Mouse (Mus musculus) hindbrain, embryonic 15.5 days (tissue): Measurements from ENCODE around the gene Bpifb1. TPM values are rescaled to one million over a fixed set of nuclear protein-coding genes. Genes with fewer than 3 reads are reported as not detected.

ENCODE experiments used
- ATAC-seq: fragments of 200-750 bp; cut with Nextera tagmentation; 2 replicates; pipeline ENCODE4 v1.8.0; 2017; ENCODE audit warnings: low read depth, moderate number of reproducible peaks, moderate TSS enrichment; ENCODE audit not compliant: low FRiP score
- H3K27ac ChIP-seq: fragments of 300-500 bp; sonication (generic); replicated peaks from 2 replicates; pipeline ENCODE4 v1.5.1; 2015; ENCODE audit warnings: mild to moderate bottlenecking, inconsistent platforms
- H3K27me3 ChIP-seq: fragments of 300-500 bp; sonication (generic); 2 replicates; pipeline ENCODE4 v1.6.1; 2015; ENCODE audit warnings: control low read depth, inconsistent platforms
- H3K36me3 ChIP-seq: fragments of 300-500 bp; sonication (generic); 2 replicates; pipeline ENCODE4 v1.6.1; 2015; ENCODE audit warnings: control low read depth, inconsistent platforms
- H3K4me1 ChIP-seq: fragments of 300-500 bp; sonication (generic); replicated peaks from 2 replicates; pipeline ENCODE4 v1.6.1; 2015; ENCODE audit warnings: control low read depth, inconsistent platforms
- H3K4me2 ChIP-seq: fragments of 300-500 bp; sonication (generic); 2 replicates; pipeline ENCODE4 v1.6.1; 2015; ENCODE audit warnings: moderate library complexity, mild to moderate bottlenecking, inconsistent platforms
- H3K4me3 ChIP-seq: fragments of 300-500 bp; sonication (generic); 2 replicates; pipeline ENCODE4 v1.5.1; 2015; ENCODE audit warnings: mild to moderate bottlenecking, inconsistent platforms
- H3K9ac ChIP-seq: fragments of 300-500 bp; sonication (generic); 2 replicates; pipeline ENCODE4 v1.6.1; 2015; ENCODE audit warnings: inconsistent platforms
- H3K9me3 ChIP-seq: fragments of 300-500 bp; sonication (generic); 2 replicates; pipeline ENCODE4 v1.6.1; 2016; ENCODE audit warnings: control low read depth, inconsistent platforms
- WGBS: fragments of 180-500 bp; shearing (Covaris S2); methylation state at CpG from one replicate; pipeline ENCODE4 v1.1.7; 2015; 5-methylcytosine and 5-hydroxymethylcytosine counted together
- polyA plus RNA-seq: library from polyadenylated mRNA; unstranded; fragments of >200 nt; fragmentation: Nextera tagmentation; extraction: Ambion mirVana; gene quantifications from 2 replicates; pipeline ENCODE4 v1.2.1, GENCODE M21; 2015

Gene Bpifb1
- polyA plus RNA-seq, 1 experiment from 2014 or later = 0.25 TPM

DNA sequence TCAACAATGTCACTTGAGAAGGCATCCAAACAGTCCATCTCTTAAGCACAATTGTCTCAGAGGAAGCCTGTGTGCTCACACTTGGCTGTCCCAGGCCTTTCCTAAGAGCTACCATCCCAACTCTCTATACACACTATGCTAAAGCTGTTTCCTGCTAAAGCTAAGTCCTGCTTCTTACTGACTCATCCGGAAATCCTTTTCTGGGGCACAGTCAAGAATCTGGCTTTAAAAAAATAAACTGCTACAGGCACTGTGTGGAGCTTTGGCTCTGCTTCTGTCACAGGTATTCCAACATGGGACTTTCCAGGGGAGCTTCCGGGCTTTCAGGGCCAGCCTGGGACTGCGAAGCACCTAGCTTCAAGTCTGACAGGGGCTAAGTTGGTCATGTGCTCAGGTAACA lies 4.9 kb upstream of the Bpifb1 start:
- no peak for ATAC-seq
- H3K4me2 ChIP-seq = no peak overlapping the region
- no peak overlapping the region for H3K4me3 ChIP-seq
- H3K4me1 ChIP-seq = no peaks in the 10 kb centered on the region
- H3K9me3 ChIP-seq = no peaks in the 10 kb centered on the region
- H3K9ac ChIP-seq = no peak overlapping the region
- 90% methylated on average over 3 of the region's 3 CpGs for WGBS
- no peaks in the 10 kb centered on the region for H3K36me3 ChIP-seq
- H3K27me3 ChIP-seq = no peaks in the 10 kb centered on the region
- no peak overlapping the region for H3K27ac ChIP-seq

DNA sequence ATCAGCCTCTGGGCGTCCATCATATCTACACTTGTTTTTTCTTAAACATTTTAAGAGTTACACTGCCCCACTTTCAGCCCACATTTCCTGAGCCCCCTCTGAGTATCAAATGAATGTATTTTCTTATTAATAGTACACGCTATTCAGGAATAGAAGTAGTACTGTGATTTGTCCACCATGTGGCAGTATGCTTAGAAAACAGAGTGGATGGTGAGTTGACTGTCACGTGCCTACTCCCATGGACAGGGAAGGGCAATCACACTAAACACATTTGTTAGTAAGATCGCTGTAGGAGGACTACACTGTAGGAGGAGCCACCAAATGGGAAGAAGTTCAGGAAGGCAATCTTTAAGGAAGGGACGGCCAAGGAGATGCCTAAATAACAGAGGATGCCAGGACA lies 3.1 kb upstream of the Bpifb1 start:
- Histone ChIP-seq H3K9ac (no peak overlapping the region), H3K9me3 (no peaks in the 10 kb centered on the region), H3K36me3 (no peaks in the 10 kb centered on the region), H3K27me3 (no peaks in the 10 kb centered on the region), H3K4me2 (no peak overlapping the region), H3K4me3 (no peak overlapping the region), H3K4me1 (no peaks in the 10 kb centered on the region), H3K27ac (no peak overlapping the region)
- no peak for ATAC-seq
- WGBS = 43% methylated on average over 5 of the region's 5 CpGs

DNA sequence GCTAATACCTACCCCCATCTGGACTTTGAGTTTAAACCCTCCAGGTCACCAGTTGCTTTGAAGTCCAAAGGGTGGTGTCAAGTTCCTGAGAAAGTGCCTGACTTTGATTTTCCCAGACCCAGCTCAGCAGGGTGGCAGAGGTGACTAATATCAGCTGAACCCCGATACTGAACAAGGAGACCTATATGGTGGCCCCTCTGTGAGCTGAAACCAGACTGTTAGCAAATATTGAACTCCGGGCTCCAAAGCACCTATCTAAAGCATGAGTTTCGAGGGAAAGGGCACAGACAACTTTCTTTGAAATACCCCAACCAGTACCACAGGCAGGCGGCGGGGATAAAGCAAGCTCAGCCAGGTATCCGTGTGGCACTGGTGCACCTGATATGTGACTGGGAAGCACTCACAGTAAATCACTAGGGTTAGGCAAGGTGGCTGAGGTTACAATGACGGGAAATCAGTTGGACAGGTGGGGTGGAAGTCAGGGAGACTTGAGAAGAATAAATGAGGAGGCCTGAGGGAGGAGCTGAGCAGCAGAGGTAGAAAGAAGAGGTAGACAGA lies 662 bp upstream of the Bpifb1 start:
- no peaks in the 10 kb centered on the region for H3K27me3 ChIP-seq
- H3K27ac ChIP-seq = no peak overlapping the region
- no peak overlapping the region for H3K4me2 ChIP-seq
- H3K4me1 ChIP-seq = no peaks in the 10 kb centered on the region
- no peak for ATAC-seq
- H3K4me3 ChIP-seq = no peak overlapping the region
- WGBS = 87% methylated on average over 7 of the region's 7 CpGs
- no peaks in the 10 kb centered on the region for H3K9me3 ChIP-seq
- no peak overlapping the region for H3K9ac ChIP-seq
- H3K36me3 ChIP-seq = no peaks in the 10 kb centered on the region

DNA sequence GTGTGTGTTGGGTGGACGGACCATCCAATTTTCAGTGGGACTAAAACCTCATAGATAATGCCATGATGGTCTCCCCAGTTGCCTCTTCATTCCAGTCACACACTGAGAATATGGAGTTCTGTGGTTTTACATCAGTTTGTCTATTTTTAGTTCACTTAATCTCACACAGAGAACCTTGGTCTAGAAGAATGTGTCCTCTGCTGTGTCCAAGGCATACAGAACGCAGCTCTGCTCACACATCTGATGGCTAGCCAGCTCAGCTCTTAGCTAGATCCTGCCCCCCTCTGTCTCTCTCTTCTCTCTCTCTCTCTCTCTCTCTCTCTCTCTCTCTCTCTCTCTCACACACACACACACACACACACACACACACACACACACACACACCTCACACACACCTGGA lies 1.5 kb downstream of the Bpifb1 start:
- 89% methylated on average over 2 of the region's 2 CpGs for WGBS

DNA sequence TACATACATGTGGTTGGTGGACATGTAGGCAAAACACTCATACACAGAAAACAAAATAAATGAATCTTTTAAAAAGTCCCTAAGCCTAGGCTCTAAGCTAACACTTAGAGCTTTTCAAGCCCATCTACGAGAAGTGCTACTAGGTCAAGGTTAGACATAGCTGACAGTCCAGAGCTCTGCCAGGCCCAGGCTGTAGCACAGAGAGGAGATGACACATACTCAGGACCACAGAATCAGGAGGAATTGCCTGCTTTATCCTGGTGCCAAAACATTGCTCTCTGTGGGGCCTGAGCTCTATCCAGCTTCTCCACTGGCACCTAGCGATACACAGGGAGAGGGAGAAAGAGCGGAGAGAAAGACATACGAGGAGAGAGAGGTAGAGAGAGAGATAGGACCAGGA lies 2.5 kb downstream of the Bpifb1 start:
- no peak overlapping the region for H3K4me3 ChIP-seq
- no peak overlapping the region for H3K27ac ChIP-seq
- H3K9me3 ChIP-seq = no peaks in the 10 kb centered on the region
- no peak for ATAC-seq
- no peaks in the 10 kb centered on the region for H3K36me3 ChIP-seq
- H3K4me2 ChIP-seq = no peak overlapping the region
- no peaks in the 10 kb centered on the region for H3K27me3 ChIP-seq
- WGBS = 88% methylated on average over 4 of the region's 4 CpGs
- H3K9ac ChIP-seq = no peak overlapping the region
- H3K4me1 ChIP-seq = no peaks in the 10 kb centered on the region

More for the DNA sequence above, 1.5 kb downstream of the Bpifb1 start:
- Histone ChIP-seq H3K36me3 (no peaks in the 10 kb centered on the region), H3K4me1 (no peaks in the 10 kb centered on the region), H3K4me3 (no peak overlapping the region), H3K4me2 (no peak overlapping the region), H3K9me3 (no peaks in the 10 kb centered on the region), H3K27ac (no peak overlapping the region), H3K27me3 (no peaks in the 10 kb centered on the region), H3K9ac (no peak overlapping the region)
- no peak for ATAC-seq

DNA sequence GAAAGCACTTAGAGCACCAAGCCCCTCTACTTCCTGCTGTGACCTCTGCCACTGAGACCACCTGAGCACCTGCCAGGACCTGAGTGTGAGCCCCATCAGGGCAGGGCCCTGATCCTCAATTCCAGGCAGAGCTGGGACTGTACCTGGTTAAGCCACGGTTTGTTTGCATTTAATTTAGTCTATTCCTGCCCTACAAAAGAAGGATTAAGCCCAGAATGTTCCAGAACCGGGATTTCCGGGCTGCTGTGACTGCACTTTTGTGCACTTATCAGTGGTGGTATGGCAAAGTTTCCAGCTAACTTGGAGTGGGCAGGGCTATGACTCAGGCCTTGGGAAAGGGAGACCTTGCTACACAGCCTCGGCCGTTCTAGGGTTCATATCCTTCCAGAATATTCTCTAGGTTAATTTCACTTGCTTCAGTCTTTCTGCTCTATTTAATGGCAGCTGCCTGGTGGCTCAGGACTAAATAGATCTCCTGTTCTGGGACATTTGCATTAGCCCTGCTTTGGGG lies 3.4 kb downstream of the Bpifb1 start:
- no peaks in the 10 kb centered on the region for H3K27me3 ChIP-seq
- 79% methylated on average over 5 of the region's 5 CpGs for WGBS
- no peak overlapping the region for H3K9ac ChIP-seq
- no peak overlapping the region for H3K4me2 ChIP-seq
- ATAC-seq = no peak
- H3K36me3 ChIP-seq = no peaks in the 10 kb centered on the region
- H3K4me1 ChIP-seq = no peaks in the 10 kb centered on the region
- no peak overlapping the region for H3K27ac ChIP-seq
- no peaks in the 10 kb centered on the region for H3K9me3 ChIP-seq
- no peak overlapping the region for H3K4me3 ChIP-seq

DNA sequence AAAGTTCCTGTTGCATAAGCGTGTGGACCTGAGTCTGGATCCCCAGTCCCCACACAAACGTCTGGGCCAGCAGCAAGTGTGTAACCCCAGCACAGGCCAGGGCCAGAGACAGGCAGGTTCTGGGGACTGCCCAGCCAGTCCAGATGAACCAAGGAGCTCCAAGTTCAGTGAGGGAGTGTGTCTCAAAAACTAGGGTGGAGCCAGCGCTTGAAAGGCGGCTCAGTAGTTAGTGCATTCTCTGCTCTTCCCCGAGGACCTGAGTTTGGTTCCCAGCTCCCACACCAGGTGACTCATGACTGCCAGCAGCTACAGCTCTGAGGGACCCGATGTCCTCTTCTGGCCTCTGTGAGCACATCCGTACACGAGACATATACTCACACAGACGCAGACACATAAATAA lies 6.4 kb downstream of the Bpifb1 start:
- no peak overlapping the region for H3K27ac ChIP-seq
- H3K4me1 ChIP-seq = no peaks in the 10 kb centered on the region
- no peak overlapping the region for H3K9ac ChIP-seq
- H3K4me3 ChIP-seq = no peak overlapping the region
- ATAC-seq = no peak
- no peaks in the 10 kb centered on the region for H3K27me3 ChIP-seq
- no peaks in the 10 kb centered on the region for H3K9me3 ChIP-seq
- no peak overlapping the region for H3K4me2 ChIP-seq
- H3K36me3 ChIP-seq = no peaks in the 10 kb centered on the region
- 91% methylated on average over 9 of the region's 9 CpGs for WGBS

DNA sequence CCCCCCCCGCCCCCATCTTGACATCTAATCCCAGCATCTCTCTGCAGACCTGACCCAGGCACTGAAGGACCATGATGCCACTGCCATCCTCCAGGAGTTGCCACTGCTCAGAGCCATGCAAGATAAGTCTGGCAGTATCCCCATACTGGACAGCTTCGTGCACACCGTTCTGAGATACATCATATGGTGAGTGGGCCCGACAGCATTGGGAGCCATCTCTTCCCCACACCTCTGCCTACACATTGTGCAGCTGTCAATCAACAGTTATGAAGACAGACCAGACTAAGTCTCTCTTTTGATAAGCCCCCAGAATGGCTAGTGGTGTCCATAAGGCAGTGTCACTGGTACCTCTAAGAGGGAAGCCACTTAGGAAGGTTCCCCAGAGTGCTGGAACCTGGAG lies 14.0 kb downstream of the Bpifb1 start:
- no peak for ATAC-seq
- no peak overlapping the region for H3K4me3 ChIP-seq
- H3K9me3 ChIP-seq = no peaks in the 10 kb centered on the region
- H3K4me1 ChIP-seq = no peaks in the 10 kb centered on the region
- H3K36me3 ChIP-seq = no peaks in the 10 kb centered on the region
- H3K27ac ChIP-seq = no peak overlapping the region
- H3K9ac ChIP-seq = no peak overlapping the region
- no peaks in the 10 kb centered on the region for H3K27me3 ChIP-seq
- no peak overlapping the region for H3K4me2 ChIP-seq
- 95% methylated on average over 4 of the region's 4 CpGs for WGBS

DNA sequence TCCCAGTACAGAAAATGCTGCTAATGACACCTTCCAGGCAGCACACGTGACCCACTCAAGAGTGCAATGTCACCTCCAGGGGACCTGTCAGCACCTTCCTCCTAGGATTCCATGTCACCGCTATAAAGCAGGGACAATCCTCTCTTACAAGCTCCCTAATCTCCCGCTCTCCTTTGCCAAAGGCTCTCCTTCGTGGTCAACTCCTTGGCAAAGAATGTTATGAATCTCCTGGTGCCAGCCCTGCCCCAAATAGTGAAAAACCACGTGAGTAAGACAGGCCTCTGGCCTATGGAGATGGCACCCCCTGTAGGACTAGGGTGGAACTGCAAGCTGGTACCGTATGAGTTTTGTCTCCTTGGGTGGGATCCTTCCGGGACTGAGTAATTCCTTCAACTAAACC lies 16.3 kb downstream of the Bpifb1 start:
- WGBS = 66% methylated on average over 7 of the region's 7 CpGs
- H3K4me2 ChIP-seq = no peak overlapping the region
- H3K9me3 ChIP-seq = no peaks in the 10 kb centered on the region
- H3K9ac ChIP-seq = no peak overlapping the region
- no peak overlapping the region for H3K4me3 ChIP-seq
- no peak overlapping the region for H3K27ac ChIP-seq
- no peaks in the 10 kb centered on the region for H3K36me3 ChIP-seq
- ATAC-seq = no peak
- peaks cover 7% of the 10 kb centered on the region; the same call in 1 of the 2 replicates for H3K4me1 ChIP-seq
- no peaks in the 10 kb centered on the region for H3K27me3 ChIP-seq

DNA sequence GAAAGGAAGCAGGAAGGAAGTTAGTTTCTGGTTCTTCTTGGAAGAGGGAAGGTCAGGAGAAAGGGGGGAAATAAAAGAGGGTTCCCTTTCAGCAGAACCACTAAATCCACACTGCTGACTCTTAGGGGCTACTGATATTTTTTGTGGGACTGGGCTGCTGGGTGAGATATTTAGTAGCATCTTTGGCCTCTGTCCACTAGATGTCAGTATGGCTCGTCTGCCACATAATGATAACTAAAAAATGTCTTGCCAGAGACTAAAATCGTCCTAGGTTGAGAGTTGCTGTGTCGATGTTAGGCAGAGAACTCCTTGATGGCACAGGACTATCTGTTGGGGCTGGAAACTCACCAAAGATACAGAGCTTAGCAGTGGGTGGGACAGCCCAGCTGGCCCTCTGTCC lies 18.5 kb downstream of the Bpifb1 start:
- Histone ChIP-seq H3K9me3 (no peaks in the 10 kb centered on the region), H3K4me1 (peaks cover 7% of the 10 kb centered on the region; the same call in 1 of the 2 replicates), H3K27ac (no peak overlapping the region), H3K36me3 (no peaks in the 10 kb centered on the region), H3K4me2 (no peak overlapping the region), H3K27me3 (no peaks in the 10 kb centered on the region), H3K9ac (no peak overlapping the region), H3K4me3 (no peak overlapping the region)
- 9% methylated on average over 3 of the region's 3 CpGs for WGBS
- no peak; the same call in 1 of the 2 replicates for ATAC-seq

DNA sequence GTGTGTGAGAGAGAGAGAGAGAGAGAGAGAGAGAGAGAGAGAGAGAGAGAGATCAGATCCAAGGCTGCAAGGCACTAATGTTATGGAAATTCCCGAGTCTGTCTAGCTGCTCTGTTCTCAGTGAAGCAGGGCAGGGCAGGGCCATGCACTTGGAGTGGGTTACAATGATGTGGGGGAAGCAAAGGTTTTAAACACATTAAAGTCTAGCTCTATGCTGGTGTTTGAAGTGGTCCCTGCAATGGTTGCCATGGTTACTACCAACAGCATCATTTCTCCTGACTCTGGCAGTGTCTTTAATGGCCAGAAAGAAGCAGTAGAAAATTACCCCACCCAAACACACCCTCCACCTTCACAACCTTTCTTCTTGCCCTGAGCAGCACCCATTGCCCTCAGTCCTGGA lies 20.5 kb downstream of the Bpifb1 start:
- H3K9me3 ChIP-seq = no peaks in the 10 kb centered on the region
- H3K36me3 ChIP-seq = no peaks in the 10 kb centered on the region
- H3K4me3 ChIP-seq = no peak overlapping the region
- no peak overlapping the region for H3K4me2 ChIP-seq
- WGBS = 43% methylated on average over 1 of the region's 1 CpGs
- H3K4me1 ChIP-seq = peaks cover 7% of the 10 kb centered on the region; the same call in 1 of the 2 replicates
- H3K27me3 ChIP-seq = no peaks in the 10 kb centered on the region
- no peak overlapping the region for H3K9ac ChIP-seq
- no peak for ATAC-seq
- H3K27ac ChIP-seq = no peak overlapping the region

DNA sequence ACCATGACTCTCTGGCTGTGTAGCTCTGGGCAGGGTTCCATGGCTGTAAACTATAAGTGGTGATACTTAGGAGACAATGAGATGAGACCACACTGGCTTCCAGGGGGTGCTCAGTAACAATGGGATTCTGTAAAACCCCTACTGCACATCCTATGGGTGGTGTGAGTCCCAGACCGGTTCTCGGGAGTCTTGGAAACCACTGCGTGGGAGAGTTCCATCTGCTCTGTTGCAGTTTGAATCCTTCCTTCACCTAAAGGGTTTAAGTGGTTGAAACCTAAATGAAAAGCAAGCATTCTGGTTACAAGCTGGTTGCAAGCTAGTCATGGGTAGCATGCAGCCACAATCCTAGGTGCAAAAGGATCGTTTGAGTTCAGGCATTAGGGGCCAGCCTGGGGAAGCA lies 21.3 kb downstream of the Bpifb1 start:
- 89% methylated on average over 4 of the region's 4 CpGs for WGBS
- no peak for ATAC-seq

DNA sequence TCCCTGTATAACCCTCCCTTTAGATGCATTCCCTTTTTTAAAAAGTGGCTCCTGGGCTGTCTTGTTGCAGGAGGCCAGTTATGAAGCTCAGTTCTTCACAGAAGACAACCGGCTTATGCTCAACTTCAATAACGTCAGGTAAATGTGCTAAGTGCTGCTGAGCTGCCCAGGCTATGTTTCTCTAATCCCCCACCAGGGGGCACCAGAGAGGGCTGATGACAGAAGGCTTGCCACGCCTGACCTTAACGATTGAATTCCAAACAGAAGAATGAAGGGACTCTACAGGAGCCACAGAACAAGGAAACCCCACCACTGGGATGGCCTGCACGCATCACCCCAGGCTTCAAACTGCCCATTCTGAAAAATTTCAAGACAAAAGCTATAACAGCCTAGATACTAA lies 24.6 kb downstream of the Bpifb1 start:
- ATAC-seq = no peak
- Histone ChIP-seq H3K9me3 (no peaks in the 10 kb centered on the region), H3K9ac (no peak overlapping the region), H3K27me3 (no peaks in the 10 kb centered on the region), H3K4me1 (peaks cover 7% of the 10 kb centered on the region; the same call in 1 of the 2 replicates), H3K4me2 (no peak overlapping the region), H3K4me3 (no peak overlapping the region), H3K27ac (no peak overlapping the region), H3K36me3 (no peaks in the 10 kb centered on the region)
- WGBS = 20% methylated on average over 5 of the region's 5 CpGs

More for the DNA sequence above, 21.3 kb downstream of the Bpifb1 start:
- Histone ChIP-seq H3K27me3 (no peaks in the 10 kb centered on the region), H3K9me3 (no peaks in the 10 kb centered on the region), H3K27ac (no peak overlapping the region), H3K4me1 (peaks cover 7% of the 10 kb centered on the region; the same call in 1 of the 2 replicates), H3K4me3 (no peak overlapping the region), H3K4me2 (no peak overlapping the region), H3K36me3 (no peaks in the 10 kb centered on the region), H3K9ac (no peak overlapping the region)
